Mouse (Mus musculus): Measurements from ENCODE around the gene Ifitm1.
"Not testable (repeated sequence)": the region's sequence is repeated elsewhere in the genome, so short reads cannot be mapped to it uniquely, and the experiment has no call there.

The Ifitm1 gene

DNA sequence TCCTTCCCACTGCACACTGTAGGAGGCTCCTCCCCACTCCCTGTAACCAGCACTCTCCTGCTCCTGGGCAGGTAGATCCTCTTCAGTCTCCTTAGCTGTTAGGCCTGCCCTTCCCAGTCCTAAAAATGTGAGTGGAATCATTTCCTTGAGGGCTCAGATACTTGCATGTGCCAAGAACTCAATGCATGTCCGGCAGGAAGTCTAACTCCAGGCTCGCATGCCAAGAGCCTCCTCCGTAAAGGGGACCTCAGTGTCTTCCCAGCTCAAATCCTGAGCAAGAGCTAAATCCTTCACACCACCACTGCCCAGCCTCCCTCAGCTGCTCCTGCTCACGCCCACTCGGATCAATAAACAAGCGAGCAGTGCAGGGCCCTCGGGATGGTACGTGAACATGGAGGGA is 16.0 kb upstream of the Ifitm1 start:
- peak; percentile 66 to 69 for DNase-seq

DNA sequence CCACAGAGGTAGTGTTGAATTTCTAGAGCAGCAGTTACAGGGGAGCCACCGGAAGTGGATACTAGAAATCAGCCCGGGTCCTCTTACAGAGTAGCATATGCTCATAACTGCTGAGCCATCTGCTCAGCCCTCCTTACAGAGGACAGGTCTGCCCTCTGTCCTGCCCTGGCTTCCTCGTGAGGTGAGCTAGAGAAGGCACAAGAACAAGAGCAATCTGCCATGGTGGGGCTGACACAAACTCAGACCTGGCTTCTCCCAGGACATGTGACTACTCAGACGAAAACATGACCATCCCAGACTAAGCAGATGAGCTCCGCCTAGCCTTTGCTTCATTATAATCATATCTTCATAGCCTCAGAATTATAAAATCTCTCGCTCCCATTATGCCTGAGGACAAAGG is 15.3 kb upstream of the Ifitm1 start:
- DNase-seq: no peak

DNA sequence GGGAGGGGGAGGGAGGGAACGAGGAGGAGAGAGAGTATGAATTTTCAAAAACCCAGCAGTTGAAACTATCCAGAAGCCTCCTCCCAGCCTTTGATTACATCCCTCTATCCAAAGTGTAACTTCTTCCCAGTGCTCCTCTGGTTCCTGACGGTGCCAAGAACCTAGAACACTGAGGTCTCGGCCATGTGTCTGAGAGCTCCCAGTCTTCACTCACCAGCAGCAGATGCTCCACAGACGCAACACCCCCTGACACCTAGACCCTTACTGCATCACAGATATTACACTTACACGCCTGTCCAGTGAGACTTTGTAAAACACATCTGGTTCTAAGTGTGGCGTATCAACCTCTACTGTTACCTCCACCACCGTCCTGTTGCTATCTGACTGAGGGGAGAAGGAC is 14.6 kb upstream of the Ifitm1 start:
- no peak for DNase-seq

DNA sequence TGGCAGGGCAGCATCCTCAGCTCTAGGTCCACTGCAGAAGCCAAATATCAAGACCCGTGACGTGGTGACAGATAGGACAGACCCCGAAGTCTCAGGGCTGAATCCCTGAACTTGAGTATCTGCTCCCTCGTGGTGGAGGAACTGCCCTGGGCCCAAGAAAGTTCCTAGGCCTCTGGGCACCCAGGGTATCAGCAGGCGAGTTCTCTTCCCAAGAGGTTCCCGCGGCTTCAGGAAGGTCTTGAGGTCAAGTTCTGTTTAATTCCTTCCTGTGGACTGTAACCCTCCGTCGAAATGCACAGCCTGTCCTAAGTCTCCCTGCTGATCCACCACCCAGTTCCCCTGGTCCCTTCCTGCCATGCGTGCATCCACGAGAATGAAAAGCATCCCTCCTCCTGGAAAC is 13.9 kb upstream of the Ifitm1 start:
- DNase-seq: no peak

DNA sequence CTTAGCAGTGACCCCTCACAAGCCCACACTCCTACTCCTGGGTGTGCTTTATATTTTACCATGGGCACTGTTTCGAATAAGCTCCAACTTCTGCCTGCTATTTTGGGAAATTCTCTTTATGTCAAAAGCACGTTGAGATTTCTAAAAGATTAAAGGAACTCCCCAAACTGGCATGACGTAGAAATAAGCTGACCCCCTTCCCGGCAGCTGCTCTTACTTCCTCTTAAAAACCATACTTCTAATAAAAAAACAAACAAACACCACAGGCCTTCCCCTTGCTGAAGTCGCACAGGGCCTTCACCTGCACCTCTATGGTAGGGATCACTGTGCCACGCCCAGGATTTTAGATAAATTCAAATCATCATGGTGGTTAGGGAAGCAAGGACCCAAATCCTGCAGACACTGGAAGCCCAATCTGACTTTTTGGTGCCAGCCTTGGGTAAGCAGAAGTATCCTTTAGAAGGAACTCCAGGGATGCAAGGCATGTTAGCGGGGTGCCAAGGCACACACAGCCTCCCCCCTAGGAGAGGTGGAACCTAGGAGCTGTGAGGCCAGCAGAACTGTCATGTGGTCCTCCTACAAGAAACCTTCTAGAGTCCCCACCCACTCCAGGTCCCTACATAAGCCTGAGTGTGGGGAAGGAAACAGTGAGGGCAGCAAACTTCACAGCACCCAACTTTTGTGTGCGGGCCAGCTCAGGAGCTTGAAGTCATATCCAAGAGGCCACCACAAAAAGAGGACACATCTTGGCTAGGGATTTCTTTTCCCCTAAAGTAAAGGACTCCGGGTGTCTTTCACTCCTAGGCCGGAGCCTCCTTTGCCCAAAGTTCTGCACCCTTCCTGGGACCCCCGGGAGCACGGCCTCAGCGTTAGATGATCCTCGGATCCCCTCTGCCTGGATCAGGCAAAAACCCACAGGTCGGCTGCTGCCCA is 13.0 kb upstream of the Ifitm1 start:
- DNase-seq: no peak

DNA sequence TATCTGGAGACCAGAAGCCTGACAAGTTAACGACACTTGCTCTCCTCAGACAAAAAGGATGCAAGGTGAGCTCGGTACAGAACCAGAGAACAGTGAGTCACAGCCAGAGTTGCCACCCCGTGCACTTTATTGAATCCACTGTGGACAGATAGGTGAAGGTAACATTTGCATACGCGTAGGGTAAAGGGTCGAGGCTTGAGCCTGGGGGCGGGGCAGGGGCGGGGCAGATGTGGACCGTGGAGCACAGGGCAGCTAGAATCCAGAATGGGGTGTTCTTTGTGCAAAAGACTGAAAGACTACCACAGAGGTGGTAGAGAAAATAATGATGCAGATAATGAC is 12.3 kb upstream of the Ifitm1 start:
- peak in 1 of 2 experiments; percentile 52 for DNase-seq

DNA sequence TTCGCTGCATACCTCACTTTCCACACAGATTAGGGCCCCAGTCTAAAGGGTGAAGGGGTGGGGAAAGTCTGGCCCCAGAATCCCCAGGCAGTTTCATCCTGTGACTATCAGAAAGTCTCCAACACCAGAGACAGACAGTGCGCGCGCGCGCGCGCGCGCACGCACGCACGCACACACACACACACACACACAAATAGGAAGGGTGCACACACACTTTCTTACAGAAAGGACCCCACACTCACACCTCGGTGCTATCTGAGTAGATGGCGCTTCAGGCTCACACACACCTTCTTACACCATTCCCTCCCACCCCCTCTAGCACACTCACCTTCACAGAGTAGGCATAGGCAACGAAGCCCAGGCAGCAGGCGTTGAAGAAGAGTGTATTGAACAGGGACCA is 11.7 kb upstream of the Ifitm1 start:
- DNase-seq: no peak

DNA sequence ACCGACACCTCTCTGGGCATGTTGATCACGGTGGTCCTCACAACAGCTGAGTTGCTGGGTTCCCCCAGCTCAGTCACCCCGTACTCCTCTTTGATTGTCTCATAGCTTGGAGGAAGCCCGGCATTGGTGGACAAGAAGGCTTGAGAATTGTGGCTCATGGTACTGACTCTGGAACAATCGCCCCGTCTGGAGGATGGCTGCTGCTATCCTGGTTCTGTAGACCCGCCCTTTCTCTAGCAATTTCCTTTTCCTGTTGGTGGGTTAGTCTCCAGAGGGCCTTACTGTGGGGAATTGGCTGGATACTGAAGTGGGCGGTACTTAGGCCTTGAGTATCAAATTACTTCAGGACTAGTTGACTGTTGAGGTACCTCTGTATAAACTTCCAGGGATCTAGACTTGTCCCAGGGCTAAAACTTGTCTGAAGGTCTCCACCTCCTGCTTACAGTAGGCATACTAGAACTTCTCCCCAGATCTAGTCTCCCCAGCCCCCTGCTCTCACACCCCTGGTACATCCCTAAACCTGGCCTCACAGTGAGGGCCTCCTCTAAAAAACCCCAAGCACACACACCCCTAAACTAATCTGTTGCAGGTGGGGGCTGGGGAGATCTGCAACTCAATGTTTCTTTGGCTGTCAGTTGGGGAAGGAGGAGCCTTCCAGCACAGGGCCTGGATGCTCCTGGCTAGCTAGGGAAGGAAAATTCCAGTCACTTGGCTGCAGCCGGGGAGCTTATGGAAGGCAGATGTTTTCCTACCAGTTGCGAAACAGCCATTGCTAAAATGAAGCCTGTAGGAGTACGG is 11.1 kb upstream of the Ifitm1 start, which contains the start of the genes Gm45717 and Ifitm2:
Gm45717 (minus strand) TSS at position 180 of the 798 bp plus-strand sequence.
Ifitm2 (minus strand) TSS at position 230 of the 798 bp plus-strand sequence.
- peak; percentile 89 to 94 for DNase-seq

DNA sequence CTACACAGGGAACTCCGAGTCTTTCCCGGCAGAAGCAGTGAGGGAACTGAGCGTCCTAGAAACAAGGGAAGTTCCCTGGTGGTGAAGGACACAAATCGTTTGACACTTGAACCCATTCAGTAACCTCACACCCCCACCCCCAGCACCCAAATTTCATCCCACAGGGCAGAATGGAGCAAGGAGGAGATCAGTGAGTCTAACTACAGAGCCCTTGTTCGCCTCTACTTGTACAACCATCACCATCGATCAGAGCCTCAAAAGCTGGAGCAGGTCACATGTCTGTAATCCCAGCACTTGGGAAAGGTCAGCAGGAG is 10.5 kb upstream of the Ifitm1 start:
- no peak for DNase-seq

DNA sequence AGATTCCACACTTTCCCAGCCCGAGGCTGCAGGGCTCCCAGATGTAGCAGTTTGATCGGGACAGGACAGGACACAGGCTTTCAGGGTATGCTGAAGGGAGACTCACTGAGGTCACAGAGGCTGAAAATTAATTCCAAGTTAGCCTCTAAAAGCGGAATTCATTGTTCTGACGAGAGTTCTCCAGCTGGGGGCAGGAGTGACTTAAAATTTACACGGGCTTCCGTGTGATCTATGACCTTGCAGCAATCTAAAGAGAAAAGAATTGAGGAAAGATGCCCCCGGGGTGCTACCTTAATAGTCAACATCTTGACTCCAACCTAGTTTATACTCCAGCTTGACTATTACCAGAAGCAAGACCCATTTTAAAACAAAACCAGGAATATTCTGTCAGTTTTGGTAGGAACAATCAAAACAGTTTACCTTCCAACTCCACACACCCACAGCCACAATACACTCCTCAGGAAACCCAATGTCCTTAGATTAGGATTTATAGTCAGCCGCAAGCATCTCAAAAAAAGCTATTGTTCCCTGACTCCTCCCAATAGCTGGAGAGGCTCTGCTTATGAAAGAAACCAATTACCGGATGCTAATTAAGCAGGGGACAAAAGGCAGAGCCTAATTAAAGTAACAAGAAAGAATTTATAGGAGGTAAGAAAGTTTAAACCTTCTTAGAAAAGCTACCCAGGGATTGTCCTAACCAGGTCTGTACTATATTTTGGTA is 7.7 kb upstream of the Ifitm1 start:
- DNase-seq: peak; percentile 67 to 82

DNA sequence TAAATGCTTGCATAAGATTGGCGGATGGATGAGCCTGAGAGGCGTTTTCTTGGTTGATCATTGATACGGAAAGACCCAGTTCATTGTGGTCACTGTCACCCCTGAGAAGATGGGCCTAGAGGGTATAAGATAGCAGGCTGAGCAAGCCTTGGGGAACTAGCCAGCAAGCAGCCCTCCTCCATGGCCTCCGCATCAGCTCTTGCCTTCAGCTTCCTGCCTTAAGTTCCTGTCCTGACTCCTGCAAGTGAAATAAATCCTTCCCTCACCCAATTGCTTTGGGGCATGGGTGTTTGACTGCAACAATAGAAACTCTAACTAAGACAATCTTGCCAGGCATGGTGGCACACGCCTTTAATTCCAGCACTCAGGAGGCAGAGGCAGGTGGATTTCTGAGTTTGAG is 7.0 kb upstream of the Ifitm1 start:
- DNase-seq: no peak

DNA sequence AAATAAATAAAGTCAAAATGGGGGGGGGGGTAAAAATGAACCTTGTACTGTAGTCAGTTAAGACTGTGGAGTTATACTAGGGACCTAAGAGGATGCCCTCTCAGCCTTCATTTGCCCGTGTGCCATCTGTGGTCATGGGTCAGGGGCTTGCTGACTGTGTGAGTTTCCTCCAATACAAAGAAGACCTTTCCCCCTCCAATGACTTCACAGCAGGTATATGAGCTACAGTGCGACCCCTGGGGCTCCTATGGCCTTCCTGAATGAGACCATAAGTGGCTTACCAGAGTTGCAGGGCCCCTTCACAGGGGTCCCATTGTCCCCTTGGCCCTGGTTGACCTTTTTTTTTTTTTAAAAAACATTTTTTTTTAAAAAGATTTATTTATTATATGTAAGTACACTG is 5.6 kb upstream of the Ifitm1 start:
- no peak for DNase-seq

DNA sequence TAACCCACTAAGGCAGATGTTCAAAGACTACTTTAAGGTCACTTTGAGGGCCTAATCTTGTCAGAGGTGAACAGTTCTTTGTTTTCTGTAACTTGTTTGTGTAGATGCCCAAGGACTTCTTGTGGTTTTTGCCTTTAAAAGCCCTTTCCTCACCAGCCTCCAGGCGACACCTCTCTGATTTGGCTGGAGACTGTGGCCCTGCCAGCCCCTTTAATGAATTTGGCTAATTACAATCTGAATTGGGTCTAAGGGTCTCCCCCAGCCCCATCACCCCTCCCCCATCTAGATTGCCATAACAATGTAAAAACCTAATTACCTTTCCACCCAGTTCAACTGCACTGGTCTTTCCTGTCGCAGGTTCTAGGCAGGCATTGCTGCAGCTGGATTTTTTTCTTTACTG is 4.3 kb upstream of the Ifitm1 start:
- no peak for DNase-seq

DNA sequence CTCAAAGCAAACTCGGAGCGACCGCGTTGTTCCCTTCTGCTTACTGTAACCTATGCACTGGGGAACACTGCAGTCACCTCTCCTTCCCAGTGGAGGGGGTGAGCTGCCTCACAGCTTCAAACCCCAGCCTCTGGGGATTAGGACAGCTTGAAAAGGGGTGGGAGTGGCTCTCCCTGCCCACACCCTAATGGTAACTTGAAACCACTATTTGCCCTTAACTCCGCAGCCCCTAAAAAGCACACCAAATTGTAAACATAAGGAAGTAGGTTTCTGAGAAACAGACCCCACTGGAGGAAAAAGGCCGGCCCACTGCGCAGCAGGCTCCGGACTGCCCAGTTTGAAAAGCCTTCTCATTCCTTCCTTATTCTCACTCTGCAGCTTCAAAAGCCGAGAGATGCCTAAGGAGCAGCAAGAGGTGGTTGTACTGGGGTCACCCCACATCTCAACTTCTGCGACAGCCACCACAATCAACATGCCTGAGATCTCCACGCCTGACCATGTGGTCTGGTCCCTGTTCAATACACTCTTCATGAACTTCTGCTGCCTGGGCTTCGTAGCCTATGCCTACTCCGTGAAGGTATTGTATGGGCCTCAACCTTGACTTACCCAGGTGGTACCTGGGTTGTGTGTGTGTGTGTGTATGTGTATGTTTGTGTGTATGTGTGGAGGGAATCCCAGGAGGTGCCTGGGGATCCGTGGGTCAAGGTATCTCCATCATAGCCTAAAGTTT is 1.0 kb downstream of the Ifitm1 start:
- DNase-seq: no peak

DNA sequence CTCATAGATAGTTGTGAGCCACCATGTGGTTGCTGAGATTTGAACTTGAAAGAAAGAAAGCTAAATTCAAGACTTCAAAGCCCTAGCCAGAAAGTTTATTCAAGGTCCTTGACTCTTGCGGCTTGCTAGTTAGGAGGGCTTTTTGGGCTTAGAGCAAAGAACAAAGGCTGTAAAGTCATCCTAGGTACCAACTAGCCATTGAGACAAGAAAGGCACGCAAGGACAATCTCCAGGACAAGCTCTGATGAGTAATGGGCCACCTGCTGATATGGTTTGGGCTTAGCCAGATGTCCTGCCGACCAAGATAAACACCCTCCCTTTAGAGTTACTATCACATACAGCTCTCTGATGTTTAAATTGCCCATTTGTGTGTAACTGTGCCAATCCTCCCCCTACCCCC is 1.7 kb downstream of the Ifitm1 start:
- DNase-seq: not testable (repeated sequence)

DNA sequence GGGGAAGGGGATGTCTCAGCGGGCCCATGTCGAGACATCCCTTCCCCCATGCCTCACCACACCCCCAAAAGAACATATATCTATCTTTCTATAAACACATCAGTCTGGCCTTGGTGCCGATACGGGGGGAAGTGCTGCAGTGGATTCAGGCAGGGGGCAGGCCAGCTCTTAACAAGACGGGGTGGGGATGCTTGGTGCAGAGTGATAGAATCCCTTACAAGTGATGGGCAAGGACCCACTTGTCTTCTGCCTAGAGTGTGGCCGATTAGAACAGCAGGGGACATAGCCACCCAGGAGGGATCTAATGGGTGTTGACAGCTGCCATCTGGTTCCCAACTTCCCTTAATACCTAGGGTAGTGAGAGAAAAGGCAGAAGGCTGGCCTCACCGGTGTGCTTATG is 3.9 kb downstream of the Ifitm1 start:
- no peak for DNase-seq

DNA sequence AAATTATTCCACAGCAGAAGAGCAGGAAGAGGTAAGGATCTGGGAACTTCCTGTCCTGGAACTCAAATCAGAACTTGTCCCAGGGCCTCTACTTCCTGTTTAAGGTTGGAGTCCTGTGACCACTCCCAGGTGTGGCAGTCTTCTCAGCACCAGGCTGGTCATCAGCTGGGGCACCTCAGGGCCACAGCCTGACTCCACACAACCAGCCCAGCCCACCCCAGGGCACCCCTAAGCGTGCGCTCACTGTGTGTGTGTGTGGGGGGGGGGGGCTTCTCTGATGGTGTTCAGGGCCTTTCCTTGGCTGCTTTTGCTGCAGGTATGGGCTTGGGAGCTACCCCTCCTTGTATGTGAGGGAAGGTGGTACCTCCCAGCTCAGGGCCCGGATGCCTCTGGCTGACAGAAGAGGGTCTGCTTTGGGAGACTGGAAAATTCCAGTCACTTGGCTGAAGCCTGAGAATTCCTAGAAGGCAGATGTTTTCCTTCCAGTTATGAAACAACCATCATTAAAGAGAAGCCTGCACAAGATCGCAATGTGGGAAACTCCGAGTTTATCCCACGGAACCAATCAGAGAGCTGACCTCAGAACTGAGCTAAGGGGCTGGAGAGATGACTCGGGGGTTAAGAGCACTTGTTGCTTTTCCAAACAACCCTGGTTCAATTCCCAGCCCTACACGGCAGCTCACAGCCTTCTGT is 4.6 kb downstream of the Ifitm1 start:
- DNase-seq: peak in 1 of 2 experiments; percentile 53

DNA sequence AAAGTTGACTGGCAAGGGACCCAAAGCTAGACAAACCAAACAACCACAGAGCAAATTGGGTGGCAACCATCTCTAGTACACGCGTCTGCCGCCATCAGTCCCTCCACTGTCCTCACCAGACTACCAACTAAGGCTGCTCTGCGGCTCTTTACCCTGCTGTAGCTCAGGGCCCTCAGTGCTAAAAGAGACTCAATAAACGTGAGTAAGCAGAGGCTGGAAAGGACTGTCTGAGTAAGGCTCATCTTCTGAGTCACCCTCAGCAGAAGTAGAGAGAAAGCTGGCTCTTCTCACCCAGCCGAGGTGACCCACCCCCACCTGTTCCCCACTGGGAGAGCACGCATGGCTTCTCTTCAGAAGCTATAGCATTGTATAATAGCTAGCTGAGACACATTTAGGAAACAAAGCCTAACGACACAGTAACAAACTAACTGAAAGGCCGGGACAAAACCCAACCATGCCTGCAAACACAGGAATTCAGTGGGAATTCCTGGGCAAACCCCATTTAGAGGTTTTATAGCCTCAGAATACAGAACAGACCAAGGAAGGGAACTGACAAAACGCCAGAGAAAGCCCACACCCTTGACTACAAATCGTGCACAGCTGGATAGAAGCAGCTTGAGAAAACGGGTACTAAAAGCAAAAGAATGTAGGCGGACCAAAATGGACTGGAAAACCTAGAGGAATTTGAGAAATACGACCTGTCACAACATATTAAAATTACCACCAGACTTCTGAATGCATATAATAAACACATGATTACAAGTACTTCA is 6.6 kb downstream of the Ifitm1 start:
- no peak for DNase-seq

DNA sequence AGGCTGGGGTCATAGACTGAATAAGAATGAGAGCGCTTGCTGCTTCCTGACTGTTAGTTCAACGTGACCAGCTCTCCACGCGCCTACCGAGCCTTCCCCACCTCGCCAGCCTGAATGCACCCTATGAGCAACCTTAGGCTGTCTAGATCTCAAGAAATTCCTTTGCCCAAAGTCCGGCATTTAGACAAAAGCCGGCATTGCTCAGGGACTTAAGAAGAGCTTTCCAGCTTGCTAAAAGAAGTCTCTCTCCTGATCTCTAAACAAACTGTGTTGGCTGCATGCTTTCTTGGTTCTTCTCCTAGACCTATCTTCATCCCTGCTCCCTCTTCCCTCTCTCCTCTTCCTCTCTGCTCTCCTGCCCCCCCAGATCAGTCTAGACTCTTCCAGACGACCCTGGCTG is 7.9 kb downstream of the Ifitm1 start:
- no peak for DNase-seq

DNA sequence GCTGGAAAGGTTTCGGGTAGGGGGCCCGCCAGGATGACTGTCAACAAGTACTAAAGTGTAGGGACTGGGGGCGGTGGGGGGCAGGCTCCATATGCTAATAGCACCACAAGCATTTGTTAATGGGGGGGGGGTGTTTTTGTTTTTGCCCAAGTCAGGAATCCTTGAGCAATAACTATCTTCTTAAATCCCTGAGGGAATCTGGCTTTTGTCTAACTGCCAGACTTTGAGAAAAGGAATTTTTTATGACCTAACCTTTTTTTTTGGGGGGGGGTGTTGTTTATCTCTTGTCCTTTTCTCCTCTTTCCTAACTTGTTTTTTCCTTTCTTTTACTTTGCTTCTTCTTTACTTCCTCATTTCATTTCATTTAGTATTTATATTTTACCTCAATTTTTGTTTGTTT is 8.4 kb downstream of the Ifitm1 start:
- no peak for DNase-seq

DNA sequence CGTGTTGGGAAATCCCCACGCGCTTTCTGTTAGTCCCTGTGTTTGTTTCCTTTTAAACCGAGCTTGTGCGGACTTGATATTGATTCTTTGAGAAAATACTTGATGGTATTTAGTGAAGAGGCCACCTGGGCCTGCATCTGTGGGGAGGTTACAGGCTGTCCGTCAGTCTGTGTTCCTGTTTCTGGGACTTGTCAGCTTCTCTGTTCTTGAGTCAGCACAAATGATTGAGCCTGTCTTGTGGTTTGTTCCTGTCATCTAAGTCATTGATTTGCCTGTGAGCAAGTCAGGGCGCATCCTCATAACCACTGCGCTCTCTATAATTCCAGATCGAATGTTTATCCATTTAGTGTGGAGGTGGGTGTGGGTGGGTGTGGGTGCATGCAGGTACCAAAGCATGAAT is 9.7 kb downstream of the Ifitm1 start:
- DNase-seq: not testable (repeated sequence)
